Mouse (Mus musculus) heart, embryonic 15.5 days (tissue): ENCODE results near the gene Gm49352. TPM values are rescaled to one million over a fixed set of nuclear protein-coding genes. Genes with fewer than 3 reads are reported as not detected.
"Not testable (repeated sequence)": the region's sequence is repeated elsewhere in the genome, so short reads cannot be mapped to it uniquely, and the experiment has no call there.

Source experiments
- ATAC-seq: fragments of 200-750 bp; cut with Nextera tagmentation; replicated peaks from 2 replicates; pipeline ENCODE4 v1.8.0; 2017; ENCODE audit warnings: low read depth, moderate TSS enrichment; ENCODE audit not compliant: insufficient number of reproducible peaks, insufficient read depth, low FRiP score
- H3K27ac ChIP-seq: fragments of 300-500 bp; sonication (generic); 2 replicates; pipeline ENCODE4 v1.5.1; 2015; ENCODE audit warnings: mild to moderate bottlenecking, inconsistent platforms
- H3K27me3 ChIP-seq: fragments of 300-500 bp; sonication (generic); 2 replicates; pipeline ENCODE4 v1.6.1; 2015; ENCODE audit warnings: inconsistent platforms
- H3K36me3 ChIP-seq: fragments of 300-500 bp; sonication (generic); 2 replicates; pipeline ENCODE4 v1.6.1; 2015; ENCODE audit warnings: mild to moderate bottlenecking, inconsistent platforms
- H3K4me1 ChIP-seq: fragments of 300-500 bp; sonication (generic); replicated peaks from 2 replicates; pipeline ENCODE4 v1.6.1; 2015; ENCODE audit warnings: inconsistent platforms
- H3K4me2 ChIP-seq: fragments of 300-500 bp; sonication (generic); 2 replicates; pipeline ENCODE4 v1.6.1; 2015; ENCODE audit warnings: inconsistent platforms, mild to moderate bottlenecking, moderate library complexity
- H3K4me3 ChIP-seq: fragments of 300-500 bp; sonication (generic); 2 replicates; pipeline ENCODE4 v1.5.1; 2015; ENCODE audit warnings: mild to moderate bottlenecking, inconsistent platforms
- H3K9ac ChIP-seq: fragments of 300-500 bp; sonication (generic); 2 replicates; pipeline ENCODE4 v1.6.1; 2015; ENCODE audit warnings: mild to moderate bottlenecking, inconsistent platforms
- H3K9me3 ChIP-seq: fragments of 300-500 bp; sonication (generic); replicated peaks from 2 replicates; pipeline ENCODE4 v1.6.1; 2016; ENCODE audit warnings: inconsistent platforms
- WGBS: fragments of 180-500 bp; shearing (Covaris S2); methylation state at CpG from one replicate; pipeline ENCODE4 v1.1.7; 2015; ENCODE audit warnings: mixed read lengths; 5-methylcytosine and 5-hydroxymethylcytosine counted together
- polyA plus RNA-seq: library from polyadenylated mRNA; unstranded; fragments of >200 nt; fragmentation: Nextera tagmentation; extraction: Ambion mirVana; gene quantifications from 2 replicates; pipeline ENCODE4 v1.2.1, GENCODE M21; 2015

Gene Gm49352
- not detected in 2 replicates for polyA plus RNA-seq

DNA sequence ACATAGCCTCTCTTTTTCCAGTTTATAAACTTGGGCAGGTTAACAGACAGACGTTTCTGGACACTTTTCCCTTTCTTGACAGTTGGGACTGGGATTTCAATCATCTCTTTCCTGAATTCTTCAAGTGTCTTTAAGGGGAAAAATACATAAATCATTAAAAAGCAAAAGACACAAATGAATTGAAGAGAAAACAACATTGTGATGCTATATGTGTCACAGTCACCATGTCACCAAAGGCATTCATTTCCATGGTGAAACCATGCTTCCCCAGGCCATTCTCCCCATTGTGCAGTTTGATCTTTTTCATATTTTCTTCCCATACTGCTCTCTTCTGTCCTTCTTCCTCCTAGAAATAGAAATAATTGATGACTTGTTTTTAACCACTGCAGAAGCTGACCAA is at the start of gene Gm49352:
TSS of gene Gm49352 (minus strand) at position 101 of the 400 bp plus-strand sequence.
- H3K36me3 ChIP-seq, H3K27ac ChIP-seq, H3K27me3 ChIP-seq, H3K9ac ChIP-seq, H3K4me2 ChIP-seq, H3K4me1 ChIP-seq, H3K4me3 ChIP-seq, ATAC-seq, H3K9me3 ChIP-seq: not testable (repeated sequence)
- WGBS, result 29% methylated on average over 1 of the region's 1 CpGs

DNA sequence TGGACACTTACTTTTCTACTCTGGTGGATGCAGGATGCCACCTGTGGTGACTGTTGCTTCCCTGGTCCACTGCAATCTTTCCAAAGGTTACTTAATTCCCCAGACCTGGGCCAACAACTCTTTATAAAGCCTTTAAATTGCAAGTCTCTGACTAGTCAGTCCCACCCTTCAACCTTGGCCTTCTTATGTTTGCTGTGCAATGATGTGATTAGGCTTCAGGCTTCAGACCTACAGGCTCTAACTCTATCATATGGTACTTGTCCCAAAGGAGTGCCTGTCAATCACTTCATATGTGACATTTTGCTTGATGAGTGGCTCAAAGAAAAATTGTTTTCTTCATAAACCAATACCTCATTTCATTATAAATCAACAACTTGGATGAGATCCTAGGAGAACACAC is 2.1 kb upstream of the Gm49352 start, which contains the start of gene Cts3:
TSS of gene Cts3 (minus strand) at position 101 of the 400 bp plus-strand sequence.
- no peak within 1 kb of the TSS for H3K9ac ChIP-seq
- H3K4me1 ChIP-seq, result no peaks in the 10 kb centered on the region
- no peak within 1 kb of the TSS for H3K4me3 ChIP-seq
- peaks cover 10% of the 10 kb centered on the region; the same call in 1 of the 2 replicates for H3K9me3 ChIP-seq
- no peak within 1 kb of the TSS for H3K4me2 ChIP-seq
- no peak for ATAC-seq
- H3K36me3 ChIP-seq, result no peaks in the 10 kb centered on the region
- no peak within 1 kb of the TSS for H3K27ac ChIP-seq
- no peaks in the 10 kb centered on the region for H3K27me3 ChIP-seq

DNA sequence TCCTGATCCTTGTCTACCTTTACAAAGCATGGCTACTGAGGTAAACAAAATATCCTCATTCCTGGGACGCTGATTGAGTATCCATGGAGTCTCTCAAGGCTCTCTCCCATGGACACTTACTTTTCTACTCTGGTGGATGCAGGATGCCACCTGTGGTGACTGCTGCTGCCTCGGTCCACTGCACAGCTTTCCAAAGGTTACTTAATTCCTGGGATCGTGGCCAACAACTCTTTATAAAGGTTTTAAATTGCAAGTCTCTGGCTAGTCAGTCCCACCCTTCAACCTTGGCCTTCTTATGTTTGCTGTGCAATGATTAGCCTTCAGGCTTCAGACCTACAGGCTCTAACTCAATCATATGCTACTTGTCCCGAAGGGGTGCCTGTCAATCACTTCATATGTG is 26.3 kb downstream of the Gm49352 start, which contains the start of gene Ctsm:
TSS of gene Ctsm (minus strand) at position 209 of the 400 bp plus-strand sequence.
- no peak within 1 kb of the TSS for H3K27ac ChIP-seq
- peaks cover 5% of the 10 kb centered on the region; the same call in 1 of the 2 replicates for H3K9me3 ChIP-seq
- H3K4me1 ChIP-seq, result no peaks in the 10 kb centered on the region
- H3K4me3 ChIP-seq, result no peak within 1 kb of the TSS
- 57% methylated on average over 4 of the region's 4 CpGs for WGBS
- ATAC-seq, result no peak
- no peak within 1 kb of the TSS for H3K4me2 ChIP-seq
- no peaks in the 10 kb centered on the region for H3K27me3 ChIP-seq
- no peaks in the 10 kb centered on the region for H3K36me3 ChIP-seq
- H3K9ac ChIP-seq, result no peak within 1 kb of the TSS

Other genes starting within 250 kb of the Gm49352 start
- gene Cts7, start 210.0 kb downstream of the Gm49352 start, polyA plus RNA-seq, result not detected in 2 replicates
- gene Ctsm, start 26.3 kb downstream of the Gm49352 start, polyA plus RNA-seq, result not detected in 2 replicates
- gene Cts3, start 2.0 kb upstream of the Gm49352 start, polyA plus RNA-seq, result not detected in 2 replicates